ENCODE assay signal across 8 mouse cellular contexts in genomic region chr13:83733991-83734610, GRCm38 (mm10).
A peak's percentile ranks its signal among the peaks of the same experiment; 100 is the strongest.
DNase-seq lines count a peak whose midpoint lies in the region; ATAC-seq and TF ChIP-seq lines count a peak whose summit lies in the region.

No protein-coding gene starts in this region.

- ATAC-seq in heart, embryonic 14.5 days (ENCODE audit: insufficient number of reproducible peaks, insufficient read depth, low FRiP score, low read depth) = no peak
- ATAC-seq in forebrain, embryonic 15.5 days (replicated peaks) = no peak
- no peak for ATAC-seq in midbrain, embryonic 12.5 days (ENCODE audit: low FRiP score, low read depth)

- no peaks in the 10 kb centered on the region for H3K79me2 ChIP-seq in heart, adult 2 months (replicated peaks; ENCODE audit: control insufficient read depth, insufficient read depth, low read length)
- peaks cover 28% of the 10 kb centered on the region for H3K79me2 ChIP-seq in MEL (ENCODE audit: control insufficient read depth, insufficient read depth, low read length, poor library complexity)

- TF ChIP-seq EP300 in heart, adult 2 months (IDR thresholded peaks at IDR 0.05; ENCODE audit: insufficient read depth, low read depth, low read length) = no peak
- TF ChIP-seq EP300 in MEL (IDR thresholded peaks at IDR 0.05; ENCODE audit: low read depth in 1 of 2, low read length in 2 of 2) = no peak

- no peak for TF ChIP-seq RAD21 in MEL (IDR thresholded peaks at IDR 0.05; ENCODE audit: low read depth, low read length)

- peaks cover 6 to 13% of the 10 kb centered on the region in 2 experiments for H3K4me1 ChIP-seq in heart, embryonic 14.5 days (ENCODE audit: control insufficient read depth in 2 of 2, insufficient read depth in 2 of 2, low read length in 2 of 2)
- H3K4me1 ChIP-seq in heart, adult 2 months (ENCODE audit: control insufficient read depth, insufficient read depth, low read length) = no peaks in the 10 kb centered on the region; the same call in 1 of the 2 replicates
- peaks cover 0 to 5% of the 10 kb centered on the region in 2 experiments; a peak in 3 of 4 replicates for H3K4me1 ChIP-seq in MEL (ENCODE audit: control insufficient read depth in 1 of 2, insufficient read depth in 2 of 2, low read length in 2 of 2)
- H3K4me1 ChIP-seq in forebrain, embryonic 15.5 days = no peaks in the 10 kb centered on the region
- no peaks in the 10 kb centered on the region for H3K4me1 ChIP-seq in midbrain, embryonic 12.5 days

- no peaks in the 10 kb centered on the region for H3K36me3 ChIP-seq in heart, embryonic 14.5 days (ENCODE audit: control insufficient read depth, insufficient read depth, low read length)
- no peaks in the 10 kb centered on the region for H3K36me3 ChIP-seq in heart, adult 2 months (ENCODE audit: control insufficient read depth, insufficient read depth, low read length)
- peaks cover 0 to 2% of the 10 kb centered on the region in 2 experiments; a peak in 3 of 4 replicates for H3K36me3 ChIP-seq in MEL (ENCODE audit: control insufficient read depth in 1 of 2, insufficient read depth in 2 of 2, low read length in 2 of 2)
- 0 out of 2 replicates have a peak, but pooled peaks cover 4% of the 10 kb centered on the region for H3K36me3 ChIP-seq in forebrain, embryonic 15.5 days
- H3K36me3 ChIP-seq in midbrain, embryonic 12.5 days = peaks cover 20% of the 10 kb centered on the region

- H3K4me3 ChIP-seq in heart, embryonic 14.5 days (ENCODE audit: control insufficient read depth in 1 of 2, insufficient read depth in 1 of 2, low read depth in 1 of 2, low read length in 2 of 2) = peak overlapping the region in 1 of 2 experiments; percentile 28; a peak in 2 of 4 replicates
- H3K4me3 ChIP-seq in heart, adult 2 months = no peak overlapping the region
- H3K4me3 ChIP-seq in MEL (ENCODE audit: control insufficient read depth in 1 of 2, insufficient read depth in 1 of 2, low read depth in 2 of 2, low read length in 2 of 2) = peak overlapping the region; percentile 85 to 89
- peak overlapping the region; percentile 78 for H3K4me3 ChIP-seq in forebrain, embryonic 15.5 days
- H3K4me3 ChIP-seq in midbrain, embryonic 12.5 days = peak overlapping the region; percentile 92

- H3K9ac ChIP-seq in heart, embryonic 14.5 days (ENCODE audit: low read length) = no peak overlapping the region
- H3K9ac ChIP-seq in heart, adult 2 months (ENCODE audit: low read depth, low read length) = no peak overlapping the region
- peak overlapping the region; percentile 97 for H3K9ac ChIP-seq in MEL (ENCODE audit: control insufficient read depth, low read depth, low read length, poor library complexity, severe bottlenecking)
- peak overlapping the region; percentile 100 for H3K9ac ChIP-seq in forebrain, embryonic 15.5 days (replicated peaks)
- H3K9ac ChIP-seq in midbrain, embryonic 12.5 days (replicated peaks) = peak overlapping the region; percentile 100

- no peak for TF ChIP-seq CTCF in heart, adult 2 months (IDR thresholded peaks at IDR 0.05)
- TF ChIP-seq CTCF in MEL (IDR thresholded peaks at IDR 0.05 in 2 of 3, conservative IDR thresholded peaks at IDR 0.05 in 1 of 3; ENCODE audit: control insufficient read depth in 1 of 3, insufficient read depth in 1 of 3, low read depth in 2 of 3, low read length in 3 of 3, poor library complexity in 1 of 3, severe bottlenecking in 1 of 3) = no peak

- peaks cover 89% of the 10 kb centered on the region for H3K27me3 ChIP-seq in heart, embryonic 14.5 days (ENCODE audit: control insufficient read depth, insufficient read depth, low read length)
- peaks cover 39% of the 10 kb centered on the region for H3K27me3 ChIP-seq in heart, adult 2 months (ENCODE audit: control insufficient read depth, insufficient read depth, low read length)
- no peaks in the 10 kb centered on the region for H3K27me3 ChIP-seq in MEL (ENCODE audit: control insufficient read depth in 1 of 2, insufficient read depth in 2 of 2, low read length in 2 of 2)
- no peaks in the 10 kb centered on the region for H3K27me3 ChIP-seq in forebrain, embryonic 15.5 days
- H3K27me3 ChIP-seq in midbrain, embryonic 12.5 days = no peaks in the 10 kb centered on the region

- H3K9me3 ChIP-seq in heart, embryonic 14.5 days (ENCODE audit: control insufficient read depth, low read length) = no peaks in the 10 kb centered on the region
- no peaks in the 10 kb centered on the region for H3K9me3 ChIP-seq in MEL (replicated peaks; ENCODE audit: insufficient read depth, low read length)
- no peaks in the 10 kb centered on the region for H3K9me3 ChIP-seq in forebrain, embryonic 15.5 days
- no peaks in the 10 kb centered on the region for H3K9me3 ChIP-seq in midbrain, embryonic 12.5 days

- no peak for TF ChIP-seq POLR2A in heart, adult 2 months (IDR thresholded peaks at IDR 0.05; ENCODE audit: insufficient read depth, low read depth, low read length)
- no peak for TF ChIP-seq POLR2A in MEL (IDR thresholded peaks at IDR 0.05; ENCODE audit: control insufficient read depth in 1 of 2, insufficient read depth in 1 of 2, low read depth in 1 of 2, low read length in 2 of 2, poor library complexity in 1 of 2)

- no peak for DNase-seq in heart, adult 2 months
- peak; percentile 21 for DNase-seq in MEL (ENCODE audit: low read depth, low spot score)
- no peak for DNase-seq in cerebellum, postnatal 4 days (ENCODE audit: low spot score in 2 of 2)
- no peak for DNase-seq in ovary, postnatal 36 days (ENCODE audit: low spot score)
- DNase-seq in layer of hippocampus, adult 9-11 months = no peak

- peak overlapping the region; percentile 88 for H3K4me2 ChIP-seq in heart, embryonic 14.5 days (ENCODE audit: low read length)
- H3K4me2 ChIP-seq in forebrain, embryonic 15.5 days (replicated peaks) = peak overlapping the region; percentile 65
- peak overlapping the region; percentile 68 for H3K4me2 ChIP-seq in midbrain, embryonic 12.5 days (replicated peaks)

- 6% methylated on average over 1 of the region's 1 CpGs for WGBS in heart, embryonic 14.5 days
- WGBS in heart, adult 2 months = 6% methylated on average over 1 of the region's 1 CpGs
- WGBS in forebrain, embryonic 15.5 days = 0% methylated on average over 1 of the region's 1 CpGs
- 0% methylated on average over 1 of the region's 1 CpGs for WGBS in midbrain, embryonic 12.5 days

- intact Hi-C loops in heart, adult 2 months (cut with DNase I) = loop anchor here (5.0 to 10.0 kb wide), 2 partner anchors 491 to 613 kb away; partner anchors contain the start of gene Tmem161b

- no peak overlapping the region for H3K27ac ChIP-seq in heart, embryonic 14.5 days (replicated peaks in 1 of 2; ENCODE audit: control insufficient read depth in 1 of 2, insufficient read depth in 1 of 2, low read depth in 2 of 2, low read length in 2 of 2)
- no peak overlapping the region for H3K27ac ChIP-seq in heart, adult 2 months
- H3K27ac ChIP-seq in MEL (ENCODE audit: control insufficient read depth, low read depth, low read length) = no peak overlapping the region
- H3K27ac ChIP-seq in forebrain, embryonic 15.5 days (replicated peaks) = peak overlapping the region; percentile 100
- peak overlapping the region; percentile 100 for H3K27ac ChIP-seq in midbrain, embryonic 12.5 days (replicated peaks)

TF ChIP-seq in MEL, 35 proteins besides CTCF, POLR2A, EP300 and RAD21:
- TF ChIP-seq MAX (IDR thresholded peaks at IDR 0.05; ENCODE audit: low read length) = no peak
- TF ChIP-seq RCOR1 (IDR thresholded peaks at IDR 0.05; ENCODE audit: low read depth, low read length) = peak; percentile 53; the same call in 1 of the 2 replicates
- TF ChIP-seq UBTF (IDR thresholded peaks at IDR 0.05; ENCODE audit: borderline replicate concordance, insufficient read depth, low read depth, low read length) = no peak
- TF ChIP-seq ETS1 (IDR thresholded peaks at IDR 0.05; ENCODE audit: low read depth, low read length) = peak; percentile 2; the same call in 1 of the 2 replicates
TF ChIP-seq in MEL: peak in this region for 2.

Comparison
In these comparisons a context has a peak if more than half of its experiments do, and no peak if none do; other contexts are left out.
1. H3K27ac ChIP-seq: peak in forebrain, embryonic 15.5 days (single experiment) and midbrain, embryonic 12.5 days (single experiment); none in heart, embryonic 14.5 days (0 of 2), heart, adult 2 months (single experiment) and MEL (single experiment).
2. H3K9ac ChIP-seq: peak in MEL (single experiment), forebrain, embryonic 15.5 days (single experiment) and midbrain, embryonic 12.5 days (single experiment); none in heart, embryonic 14.5 days (single experiment) and heart, adult 2 months (single experiment).
3. Peak in every context shown above with its lines, with median percentiles within 50 percentile points of each other: H3K4me2 ChIP-seq.